In the genomic region with DNA sequence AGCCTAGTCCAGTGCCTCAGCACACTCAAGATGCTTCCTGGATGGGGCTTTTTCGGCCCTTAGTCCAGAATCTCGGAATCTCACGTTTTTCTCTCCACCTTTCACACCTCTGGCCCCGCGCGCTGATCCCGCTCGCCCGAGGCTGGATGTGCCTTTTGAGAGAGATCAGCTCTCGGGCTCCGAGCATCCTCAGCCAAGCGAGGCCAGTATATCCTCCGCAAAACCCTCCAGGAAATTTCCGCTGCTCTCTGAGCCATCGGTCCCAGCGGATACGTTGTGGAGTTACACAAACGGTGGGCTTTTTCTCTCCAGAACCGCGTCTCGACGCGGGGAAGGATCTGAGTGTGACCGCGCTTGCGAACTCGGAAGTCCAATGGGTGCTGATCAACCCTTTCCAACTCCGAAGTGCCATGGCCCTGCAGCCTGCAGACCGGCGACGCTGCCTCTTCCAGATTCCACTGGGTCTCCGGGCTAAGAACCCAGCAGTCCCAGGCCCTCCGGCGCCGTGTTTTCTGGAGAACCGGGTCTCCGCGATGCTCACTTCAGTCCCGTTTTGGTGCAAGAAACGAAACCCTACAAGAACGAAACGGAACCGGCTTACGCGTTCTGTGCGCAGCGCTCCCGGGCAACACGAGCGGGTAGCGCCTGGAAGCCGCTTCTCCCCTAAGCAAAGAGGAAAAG, we compare ENCODE assay signal across 9 mouse cellular contexts. TPM values are rescaled to one million over a fixed set of nuclear protein-coding genes. Genes with fewer than 3 reads are reported as not detected.
A peak's percentile ranks its signal among the peaks of the same experiment; 100 is the strongest.
DNase-seq lines count a peak whose midpoint lies in the region; ATAC-seq and TF ChIP-seq lines count a peak whose summit lies in the region.
"Had no signal": no experiment of that assay in that cellular context is flagged by ENCODE, and none has a peak within 500 bp of the region (broad histone marks: within the 10 kb centered on the region; RNA-seq: fewer than 3 reads in every experiment).

No protein-coding gene starts in this region.

- no peak overlapping the region for H3K9ac ChIP-seq in hindbrain, embryonic 13.5 days
- no peak overlapping the region for H3K9ac ChIP-seq in liver, embryonic 15.5 days

- no peak for TF ChIP-seq POLR2A in cerebellum, adult 2 months (IDR thresholded peaks at IDR 0.05; ENCODE audit: borderline replicate concordance, insufficient read depth, low read length)
- no peak for TF ChIP-seq POLR2A in small intestine, adult 2 months (IDR thresholded peaks at IDR 0.05; ENCODE audit: low read depth, low read length)

- ATAC-seq in hindbrain, embryonic 13.5 days (ENCODE audit: low FRiP score), result no peak
- no peak for ATAC-seq in liver, embryonic 15.5 days (ENCODE audit: insufficient read depth)

- H3K36me3 ChIP-seq in hindbrain, embryonic 13.5 days, result no peaks in the 10 kb centered on the region
- no peaks in the 10 kb centered on the region for H3K36me3 ChIP-seq in liver, embryonic 15.5 days (replicated peaks)
- no peaks in the 10 kb centered on the region for H3K36me3 ChIP-seq in small intestine, adult 2 months (ENCODE audit: control insufficient read depth, insufficient read depth, low read length)

- 1% methylated on average over 52 of the region's 52 CpGs for WGBS in cerebellum, adult 2 months
- under 1% methylated on average over 52 of the region's 52 CpGs for WGBS in hindbrain, embryonic 13.5 days
- 1% methylated on average over 52 of the region's 52 CpGs for WGBS in liver, embryonic 15.5 days (ENCODE audit: insufficient replicate concordance)
- 2% methylated on average over 52 of the region's 52 CpGs for WGBS in small intestine, adult 2 months

- peaks cover 18% of the 10 kb centered on the region; the same call in 1 of the 2 replicates for H3K27me3 ChIP-seq in cerebellum, adult 2 months (ENCODE audit: control insufficient read depth, insufficient read depth, low read length)
- peaks cover 99% of the 10 kb centered on the region for H3K27me3 ChIP-seq in hindbrain, embryonic 13.5 days
- peaks cover 99% of the 10 kb centered on the region for H3K27me3 ChIP-seq in liver, embryonic 15.5 days
- peaks cover 84% of the 10 kb centered on the region for H3K27me3 ChIP-seq in small intestine, adult 2 months (ENCODE audit: control insufficient read depth, insufficient read depth, low read length)

- H3K4me3 ChIP-seq in cerebellum, adult 2 months (replicated peaks; ENCODE audit: insufficient read depth, low read depth, low read length), result peak overlapping the region; percentile 16
- peak overlapping the region; percentile 29 for H3K4me3 ChIP-seq in hindbrain, embryonic 13.5 days
- H3K4me3 ChIP-seq in liver, embryonic 15.5 days (replicated peaks), result no peak overlapping the region
- peak overlapping the region; percentile 19 for H3K4me3 ChIP-seq in small intestine, adult 2 months (ENCODE audit: low read depth, low read length)

- TF ChIP-seq CTCF in cerebellum, adult 2 months (IDR thresholded peaks at IDR 0.05; ENCODE audit: borderline replicate concordance, insufficient read depth, low read depth, low read length), result no peak
- TF ChIP-seq CTCF in small intestine, adult 2 months (IDR thresholded peaks at IDR 0.05; ENCODE audit: extremely low read depth, insufficient read length, insufficient replicate concordance, low read depth, low read length), result no peak

- peak; percentile 20 to 43 for DNase-seq in cerebellum, adult 2 months
- no peak for DNase-seq in cerebellum, adult 11-12 months
- DNase-seq in ovary, postnatal 36 days (ENCODE audit: low spot score), result peak; percentile 31
- no peak for DNase-seq in ovary, postnatal 14 days (ENCODE audit: low spot score)
- DNase-seq in gastrocnemius, adult 18-20 months (ENCODE audit: low spot score), result no peak

- H3K27ac ChIP-seq in cerebellum, adult 2 months (ENCODE audit: insufficient read depth, low read length), result no peak overlapping the region
- H3K27ac ChIP-seq in hindbrain, embryonic 13.5 days, result no peak overlapping the region
- H3K27ac ChIP-seq in liver, embryonic 15.5 days (replicated peaks), result no peak overlapping the region
- no peak overlapping the region for H3K27ac ChIP-seq in small intestine, adult 2 months (ENCODE audit: insufficient read depth, low read depth, low read length)

- H3K9me3 ChIP-seq in hindbrain, embryonic 13.5 days, result no peaks in the 10 kb centered on the region
- H3K9me3 ChIP-seq in liver, embryonic 15.5 days (replicated peaks), result no peaks in the 10 kb centered on the region

- peak overlapping the region; percentile 42 for H3K4me2 ChIP-seq in hindbrain, embryonic 13.5 days
- H3K4me2 ChIP-seq in liver, embryonic 15.5 days, result peak overlapping the region; percentile 29

- peaks cover 9% of the 10 kb centered on the region; the same call in 1 of the 2 replicates for H3K4me1 ChIP-seq in cerebellum, adult 2 months (ENCODE audit: control insufficient read depth, insufficient read depth, low read length)
- H3K4me1 ChIP-seq in hindbrain, embryonic 13.5 days (replicated peaks), result peaks cover 53% of the 10 kb centered on the region
- H3K4me1 ChIP-seq in liver, embryonic 15.5 days (replicated peaks), result no peaks in the 10 kb centered on the region
- no peaks in the 10 kb centered on the region; the same call in 1 of the 2 replicates for H3K4me1 ChIP-seq in small intestine, adult 2 months (ENCODE audit: control insufficient read depth, insufficient read depth, insufficient read length, low read length)

RNA-seq across cellular contexts. Expression of a gene that starts 2.8 kb away (rescaled TPM):
- polyA plus RNA-seq in cerebellum, adult 2 months (2012; rRNA removed), result 0.11 and 0.19 TPM in 2 replicates
- not detected in 2 replicates for polyA plus RNA-seq in hindbrain, embryonic 13.5 days (2015; fragmentation: Nextera tagmentation; extraction: Ambion mirVana)
- not detected in 2 replicates for polyA plus RNA-seq in liver, embryonic 15.5 days (2015; fragmentation: Nextera tagmentation; extraction: Ambion mirVana)
- polyA plus RNA-seq in small intestine, adult 2 months (2012; rRNA removed), result not detected in 2 replicates
- not detected for total RNA-seq in gastrocnemius, adult 18-20 months (2021)
- total RNA-seq: common myeloid progenitor, adult 5-6 weeks had no signal

RNA-seq across cellular contexts. Expression of a gene that starts 52.5 kb away (rescaled TPM):
- 26.9 TPM in 2 replicates for polyA plus RNA-seq in cerebellum, adult 2 months (2012; rRNA removed)
- polyA plus RNA-seq in hindbrain, embryonic 13.5 days (2015; fragmentation: Nextera tagmentation; extraction: Ambion mirVana), result 21.1 and 23.0 TPM in 2 replicates
- polyA plus RNA-seq in liver, embryonic 15.5 days (2015; fragmentation: Nextera tagmentation; extraction: Ambion mirVana), result 26.7 and 29.4 TPM in 2 replicates
- 33.6 and 51.3 TPM in 2 replicates for polyA plus RNA-seq in small intestine, adult 2 months (2012; rRNA removed)
- total RNA-seq in gastrocnemius, adult 18-20 months (2021), result 10 to 100 TPM; 47.4 to 51.5 TPM

Comparison
In these comparisons a context has a peak if more than half of its experiments do, and no peak if none do; other contexts are left out.
1. DNase-seq: peak in cerebellum, adult 2 months (2 of 2) and ovary, postnatal 36 days (single experiment); none in cerebellum, adult 11-12 months (single experiment), ovary, postnatal 14 days (single experiment) and gastrocnemius, adult 18-20 months (single experiment).